Mouse (Mus musculus) liver, postnatal 0 days (tissue): Measurements from ENCODE around the gene Cox10. TPM values are rescaled to one million over a fixed set of nuclear protein-coding genes. Genes with fewer than 3 reads are reported as not detected.

Experiments used
- ATAC-seq: fragments of 200-750 bp; cut with Nextera tagmentation; 2 replicates; pipeline ENCODE4 v1.8.0; 2017; ENCODE audit warnings: mild to moderate bottlenecking, moderate library complexity
- DNase-seq: peaks from one replicate; pipeline ENCODE4 v3.0.0-alpha.2; 2016
- H3K27ac ChIP-seq: fragments of 300-500 bp; sonication (generic); 2 replicates; pipeline ENCODE4 v1.5.1; 2014; ENCODE audit warnings: antibody characterized with exemption, moderate library complexity, mild to moderate bottlenecking, low read depth
- H3K27me3 ChIP-seq: fragments of 300-500 bp; sonication (generic); 2 replicates; pipeline ENCODE4 v1.6.1; 2014; ENCODE audit warnings: low read length, control low read depth, mixed read lengths; ENCODE audit not compliant: insufficient read depth
- H3K36me3 ChIP-seq: fragments of 300-500 bp; sonication (generic); replicated peaks from 2 replicates; pipeline ENCODE4 v1.6.1; 2014; ENCODE audit warnings: mild to moderate bottlenecking, control low read depth, low read length, moderate library complexity, mixed read lengths; ENCODE audit not compliant: insufficient read depth
- H3K4me1 ChIP-seq: fragments of 300-500 bp; sonication (generic); 2 replicates; pipeline ENCODE4 v1.6.1; 2014; ENCODE audit warnings: antibody characterized with exemption, mild to moderate bottlenecking, control low read depth; ENCODE audit not compliant: insufficient read depth
- H3K4me2 ChIP-seq: fragments of 300-500 bp; sonication (generic); 2 replicates; pipeline ENCODE4 v1.6.1; 2014; ENCODE audit warnings: low read depth, mild to moderate bottlenecking, low read length, moderate library complexity, mixed read lengths
- H3K4me3 ChIP-seq: fragments of 300-500 bp; sonication (generic); 2 replicates; pipeline ENCODE4 v1.5.1; 2014; ENCODE audit warnings: low read depth, low read length
- H3K9ac ChIP-seq: fragments of 300-500 bp; sonication (generic); replicated peaks from 2 replicates; pipeline ENCODE4 v1.6.1; 2014; ENCODE audit warnings: mild to moderate bottlenecking, moderate library complexity
- H3K9me3 ChIP-seq: fragments of 300-500 bp; sonication (generic); 2 replicates; pipeline ENCODE4 v1.6.1; 2016; ENCODE audit warnings: mild to moderate bottlenecking, control low read depth, low read length, mixed read lengths
- CTCF ChIP-seq: sonication (generic); IDR thresholded peaks from 2 replicates; pipeline ENCODE4 v1.5.1; 2016; ENCODE audit warnings: antibody characterized with exemption, low read depth
- EP300 ChIP-seq: IDR thresholded peaks from 2 replicates; pipeline ENCODE4 v1.6.1; 2016; ENCODE audit warnings: antibody characterized with exemption, low read depth, mild to moderate bottlenecking
- WGBS: fragments of 180-500 bp; shearing (Covaris S2); extraction: QIAGEN DNeasy Blood & Tissue Kit; methylation state at CpG from one replicate; pipeline ENCODE4 v1.1.7; 2014; ENCODE audit not compliant: insufficient replicate concordance; 5-methylcytosine and 5-hydroxymethylcytosine counted together
- polyA plus RNA-seq: library from polyadenylated mRNA; unstranded; fragments of >200 nt; fragmentation: Nextera tagmentation; extraction: Ambion mirVana; gene quantifications from 2 replicates; pipeline ENCODE4 v1.2.1, GENCODE M21; 2015

Gene Cox10
- polyA plus RNA-seq, 1 experiment from 2014 or later: 13.1 TPM

DNA sequence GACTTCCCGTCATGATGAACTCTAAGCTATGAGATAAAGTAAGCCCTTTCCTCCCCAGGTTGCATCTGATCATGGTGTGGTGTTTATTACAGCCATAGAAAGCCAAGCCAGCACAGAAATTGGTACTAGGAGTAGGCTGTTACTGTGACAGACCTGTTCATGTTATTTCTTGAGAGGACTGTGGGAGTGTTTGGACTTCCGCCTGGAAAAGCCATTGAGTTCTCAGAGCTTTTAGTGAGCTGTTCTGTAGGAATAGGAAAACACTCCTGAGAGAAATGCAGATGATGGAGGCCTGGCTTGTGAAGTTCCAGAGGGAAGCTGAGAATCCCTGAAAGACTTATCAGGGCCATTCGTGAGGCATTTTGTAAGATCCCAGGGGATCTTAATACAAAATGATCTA, 20.8 kb downstream of the Cox10 start:
- TF ChIP-seq CTCF (no peak), EP300 (no peak)
- ATAC-seq: no peak

DNA sequence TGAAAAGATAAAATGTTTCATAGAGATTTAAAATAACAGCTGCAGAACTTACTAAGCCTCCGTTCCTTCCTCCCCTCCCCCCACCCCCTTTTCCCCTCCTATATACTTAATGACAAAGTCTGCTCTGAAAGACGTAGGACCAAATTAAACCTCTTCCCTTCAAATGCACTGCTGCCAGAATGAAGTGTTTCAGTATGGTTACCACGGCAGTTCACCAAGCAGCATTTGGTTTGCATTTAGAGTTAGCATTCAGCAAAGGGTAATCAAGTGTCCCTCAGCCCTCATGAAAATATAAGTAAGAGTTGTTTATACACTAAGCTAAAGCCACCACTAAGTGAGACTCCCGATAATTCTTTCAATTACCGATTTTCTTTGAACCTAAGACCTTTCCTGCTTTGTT, 25.9 kb downstream of the Cox10 start:
- H3K9me3 ChIP-seq: no peaks in the 10 kb centered on the region
- WGBS: 79% methylated on average over 5 of the region's 5 CpGs

More for the DNA sequence above, 20.8 kb downstream of the Cox10 start:
- no peak for DNase-seq
- no peak overlapping the region for H3K9ac ChIP-seq
- no peak overlapping the region for H3K4me3 ChIP-seq
- H3K4me2 ChIP-seq: no peak overlapping the region
- peaks cover 9% of the 10 kb centered on the region; the same call in 1 of the 2 replicates for H3K36me3 ChIP-seq
- H3K4me1 ChIP-seq: no peaks in the 10 kb centered on the region
- 89% methylated on average over 3 of the region's 3 CpGs for WGBS
- H3K27me3 ChIP-seq: no peaks in the 10 kb centered on the region
- no peaks in the 10 kb centered on the region for H3K9me3 ChIP-seq
- H3K27ac ChIP-seq: no peak overlapping the region

DNA sequence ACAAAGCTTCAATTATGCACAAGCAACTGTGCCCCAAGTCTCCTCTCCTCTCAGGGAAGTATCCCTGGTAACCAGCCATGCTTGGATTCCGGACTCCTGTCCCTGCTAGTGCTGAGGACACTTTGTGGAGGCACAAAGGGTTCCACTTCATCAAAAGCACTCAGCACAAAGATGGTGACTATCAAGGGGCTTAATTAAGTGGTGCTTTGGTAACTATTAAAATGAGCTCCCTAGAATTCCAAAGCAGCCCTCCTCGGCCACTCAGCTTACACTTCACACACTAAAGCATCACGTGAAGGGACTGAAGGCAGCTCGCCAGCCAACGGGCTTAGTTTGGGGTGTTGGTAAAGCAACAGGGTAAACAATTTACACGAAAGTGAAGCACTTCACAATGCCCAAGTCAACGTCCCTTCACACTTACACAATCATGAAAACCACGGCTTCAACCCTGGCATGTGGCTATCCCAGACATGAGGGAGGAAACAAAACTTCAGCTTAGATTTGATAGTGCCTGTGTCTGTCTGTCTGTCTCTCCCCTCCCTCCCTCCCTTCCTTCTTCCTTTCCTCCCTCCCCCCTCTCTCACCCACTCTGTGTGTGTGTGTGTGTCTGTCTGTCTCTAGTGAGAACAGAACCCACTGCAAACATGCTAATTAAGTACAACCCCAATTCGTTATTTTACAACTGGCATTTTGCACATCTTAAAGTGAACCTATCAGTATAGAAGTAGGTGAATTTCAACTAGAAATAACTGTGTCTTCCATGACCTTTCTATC, 27.9 kb downstream of the Cox10 start:
- TF ChIP-seq EP300 (no peak), CTCF (no peak)
- no peaks in the 10 kb centered on the region; the same call in 1 of the 2 replicates for H3K4me1 ChIP-seq
- ATAC-seq: no peak
- DNase-seq: no peak
- no peak overlapping the region for H3K4me2 ChIP-seq
- H3K9ac ChIP-seq: no peak overlapping the region
- WGBS: 55% methylated on average over 9 of the region's 9 CpGs
- no peaks in the 10 kb centered on the region for H3K27me3 ChIP-seq
- no peak overlapping the region for H3K27ac ChIP-seq
- no peaks in the 10 kb centered on the region for H3K9me3 ChIP-seq
- peaks cover 5% of the 10 kb centered on the region for H3K36me3 ChIP-seq
- H3K4me3 ChIP-seq: no peak overlapping the region

More for the DNA sequence above, 25.9 kb downstream of the Cox10 start:
- no peak overlapping the region for H3K4me3 ChIP-seq
- H3K4me1 ChIP-seq: no peaks in the 10 kb centered on the region; the same call in 1 of the 2 replicates
- DNase-seq (no peak), ATAC-seq (no peak)
- H3K9ac ChIP-seq: no peak overlapping the region
- no peak overlapping the region for H3K4me2 ChIP-seq
- H3K36me3 ChIP-seq: peaks cover 6% of the 10 kb centered on the region
- TF ChIP-seq CTCF (no peak), EP300 (no peak)
- H3K27me3 ChIP-seq: no peaks in the 10 kb centered on the region
- H3K27ac ChIP-seq: no peak overlapping the region

DNA sequence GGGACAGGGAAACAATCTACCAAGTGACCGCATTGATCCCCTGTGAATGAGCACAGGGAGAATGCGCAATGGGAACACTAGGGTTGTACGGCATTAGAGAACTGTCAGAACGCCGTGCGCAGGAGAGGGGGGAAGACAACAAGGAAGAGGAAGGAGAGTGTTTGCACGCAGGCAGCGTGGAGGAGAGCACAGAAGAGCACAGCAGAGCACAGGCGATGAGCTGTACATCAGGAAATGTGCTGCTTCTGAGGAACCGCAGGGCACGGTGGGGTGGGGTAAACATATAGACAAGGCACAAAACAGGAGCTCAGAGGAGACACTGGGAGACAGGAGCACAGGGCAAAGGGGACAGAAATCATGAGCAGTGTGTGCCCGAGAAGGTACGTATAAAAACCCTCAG, 31.8 kb downstream of the Cox10 start:
- H3K9me3 ChIP-seq: no peaks in the 10 kb centered on the region
- H3K4me2 ChIP-seq: no peak overlapping the region
- H3K9ac ChIP-seq: no peak overlapping the region
- WGBS: 48% methylated on average over 13 of the region's 13 CpGs
- no peaks in the 10 kb centered on the region; the same call in 1 of the 2 replicates for H3K4me1 ChIP-seq
- no peak for ATAC-seq
- no peak for TF ChIP-seq CTCF
- TF ChIP-seq EP300: no peak
- no peak overlapping the region for H3K4me3 ChIP-seq
- H3K36me3 ChIP-seq: 0 out of 2 replicates have a peak, but pooled peaks cover 8% of the 10 kb centered on the region
- no peak overlapping the region for H3K27ac ChIP-seq
- no peak for DNase-seq
- no peaks in the 10 kb centered on the region for H3K27me3 ChIP-seq

DNA sequence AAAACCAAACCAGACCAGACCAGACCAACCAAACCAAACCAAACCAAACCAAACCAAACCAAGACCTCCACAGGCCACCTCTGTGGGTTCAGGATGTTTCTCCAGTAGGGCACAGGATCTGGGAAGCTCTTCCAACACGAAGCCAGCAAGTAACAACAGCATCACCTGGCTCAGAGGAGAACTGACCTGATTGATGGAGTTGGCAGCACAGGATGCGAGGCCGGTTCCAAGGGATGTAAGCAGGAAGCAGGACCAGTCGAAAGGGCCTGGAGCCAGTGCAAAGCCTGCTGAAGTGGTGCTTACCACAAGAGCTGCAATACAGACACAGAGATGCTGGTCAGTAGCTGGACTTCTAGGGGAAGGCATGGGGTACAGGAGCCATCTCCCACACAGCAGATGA, 34.2 kb downstream of the Cox10 start:
- Histone ChIP-seq H3K9me3 (no peaks in the 10 kb centered on the region), H3K27me3 (no peaks in the 10 kb centered on the region), H3K4me2 (no peak overlapping the region), H3K4me1 (no peaks in the 10 kb centered on the region; the same call in 1 of the 2 replicates), H3K9ac (no peak overlapping the region), H3K27ac (no peak overlapping the region), H3K4me3 (no peak overlapping the region), H3K36me3 (peaks cover 7% of the 10 kb centered on the region; the same call in 1 of the 2 replicates)
- ATAC-seq (no peak), DNase-seq (no peak)
- TF ChIP-seq EP300 (no peak), CTCF (no peak)
- WGBS: 83% methylated on average over 4 of the region's 4 CpGs

DNA sequence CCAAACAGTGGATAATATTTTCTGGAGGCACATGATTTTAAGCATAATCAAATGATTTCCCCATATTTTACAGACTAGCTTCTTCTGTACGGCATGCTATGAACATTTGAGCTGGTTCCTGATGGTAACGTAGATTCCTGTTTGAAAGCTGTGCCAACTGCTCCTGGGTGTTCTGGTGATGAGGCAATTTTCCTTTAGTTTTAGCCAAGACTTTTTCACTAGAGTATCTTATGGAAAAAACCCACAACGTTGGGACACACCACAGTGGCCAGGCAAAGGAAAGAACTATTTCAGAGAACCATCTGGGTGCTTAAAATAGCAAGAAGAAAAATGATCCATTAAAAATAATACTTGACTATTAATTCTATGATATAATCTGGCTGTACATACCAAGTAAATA, 35.2 kb downstream of the Cox10 start:
- H3K36me3 ChIP-seq: peaks cover 6% of the 10 kb centered on the region; the same call in 1 of the 2 replicates
- TF ChIP-seq EP300 (no peak), CTCF (no peak)
- no peaks in the 10 kb centered on the region for H3K27me3 ChIP-seq
- no peaks in the 10 kb centered on the region; the same call in 1 of the 2 replicates for H3K4me1 ChIP-seq
- WGBS: 80% methylated on average over 3 of the region's 3 CpGs
- ATAC-seq (no peak), DNase-seq (no peak)
- H3K4me3 ChIP-seq: no peak overlapping the region
- no peak overlapping the region for H3K27ac ChIP-seq
- H3K9me3 ChIP-seq: no peaks in the 10 kb centered on the region
- H3K9ac ChIP-seq: no peak overlapping the region
- H3K4me2 ChIP-seq: no peak overlapping the region
